Mouse (Mus musculus) 3134 (cell line): ENCODE results near the gene Tspyl4.

Experiments used
- DNase-seq: peaks from one replicate; pipeline ENCODE4 v3.0.0-alpha.2; 2011; ENCODE audit warnings: low spot score; ENCODE audit not compliant: insufficient read length; ENCODE audit errors: extremely low read depth

Gene Tspyl4

GRCm38 (mm10) chr10:34317217-34317606 is 20.0 kb downstream of the Tspyl4 start:
- no peak for DNase-seq

GRCm38 (mm10) chr10:34320809-34321208 is 23.6 kb downstream of the Tspyl4 start:
- no peak for DNase-seq

GRCm38 (mm10) chr10:34326701-34327100 is 29.5 kb downstream of the Tspyl4 start:
- no peak for DNase-seq

GRCm38 (mm10) chr10:34327144-34327543 is 29.9 kb downstream of the Tspyl4 start:
- no peak for DNase-seq

GRCm38 (mm10) chr10:34328310-34328709 is 31.1 kb downstream of the Tspyl4 start:
- no peak for DNase-seq

GRCm38 (mm10) chr10:34341014-34341413 is 43.8 kb downstream of the Tspyl4 start:
- DNase-seq, result no peak

- DNase-seq, result no peak
Measured at GRCm38 (mm10) chr10:34341886-34342285, 44.6 kb downstream of the Tspyl4 start.
